Mouse (Mus musculus) liver, embryonic 15.5 days (tissue): ENCODE measurements around the gene Ddb2. TPM values are rescaled to one million over a fixed set of nuclear protein-coding genes. Genes with fewer than 3 reads are reported as not detected.
"Not testable (repeated sequence)": the region's sequence is repeated elsewhere in the genome, so short reads cannot be mapped to it uniquely, and the experiment has no call there.

Experiments
- ATAC-seq: fragments of 200-750 bp; cut with Nextera tagmentation; 2 replicates; pipeline ENCODE4 v1.8.0; 2017; ENCODE audit warnings: moderate number of reproducible peaks, mild to moderate bottlenecking, moderate library complexity; ENCODE audit not compliant: insufficient read depth
- H3K27ac ChIP-seq: fragments of 300-500 bp; sonication (generic); replicated peaks from 2 replicates; pipeline ENCODE4 v1.5.1; 2015; ENCODE audit warnings: mild to moderate bottlenecking, inconsistent platforms
- H3K27me3 ChIP-seq: fragments of 300-500 bp; sonication (generic); 2 replicates; pipeline ENCODE4 v1.6.1; 2015; ENCODE audit warnings: mild to moderate bottlenecking, inconsistent platforms
- H3K36me3 ChIP-seq: fragments of 300-500 bp; sonication (generic); replicated peaks from 2 replicates; pipeline ENCODE4 v1.6.1; 2015; ENCODE audit warnings: moderate library complexity, mild to moderate bottlenecking, inconsistent platforms
- H3K4me1 ChIP-seq: fragments of 300-500 bp; sonication (generic); replicated peaks from 2 replicates; pipeline ENCODE4 v1.6.1; 2015; ENCODE audit warnings: inconsistent platforms
- H3K4me2 ChIP-seq: fragments of 300-500 bp; sonication (generic); 2 replicates; pipeline ENCODE4 v1.6.1; 2015; ENCODE audit warnings: moderate library complexity, mild to moderate bottlenecking, inconsistent platforms
- H3K4me3 ChIP-seq: fragments of 300-500 bp; sonication (generic); replicated peaks from 2 replicates; pipeline ENCODE4 v1.5.1; 2015; ENCODE audit warnings: mild to moderate bottlenecking, inconsistent platforms
- H3K9ac ChIP-seq: fragments of 300-500 bp; sonication (generic); 2 replicates; pipeline ENCODE4 v1.6.1; 2015; ENCODE audit warnings: moderate library complexity, mild to moderate bottlenecking, inconsistent platforms
- H3K9me3 ChIP-seq: fragments of 300-500 bp; sonication (generic); replicated peaks from 2 replicates; pipeline ENCODE4 v1.6.1; 2016; ENCODE audit warnings: inconsistent platforms
- WGBS: fragments of 180-500 bp; shearing (Covaris S2); methylation state at CpG from one replicate; pipeline ENCODE4 v1.1.7; 2015; ENCODE audit warnings: mixed read lengths; ENCODE audit not compliant: insufficient replicate concordance; 5-methylcytosine and 5-hydroxymethylcytosine counted together
- polyA plus RNA-seq: library from polyadenylated mRNA; unstranded; fragments of >200 nt; fragmentation: Nextera tagmentation; extraction: Ambion mirVana; gene quantifications from 2 replicates; pipeline ENCODE4 v1.2.1, GENCODE M21; 2015

Ddb2 gene
- polyA plus RNA-seq, 1 experiment from 2014 or later, result 6.1 TPM

DNA sequence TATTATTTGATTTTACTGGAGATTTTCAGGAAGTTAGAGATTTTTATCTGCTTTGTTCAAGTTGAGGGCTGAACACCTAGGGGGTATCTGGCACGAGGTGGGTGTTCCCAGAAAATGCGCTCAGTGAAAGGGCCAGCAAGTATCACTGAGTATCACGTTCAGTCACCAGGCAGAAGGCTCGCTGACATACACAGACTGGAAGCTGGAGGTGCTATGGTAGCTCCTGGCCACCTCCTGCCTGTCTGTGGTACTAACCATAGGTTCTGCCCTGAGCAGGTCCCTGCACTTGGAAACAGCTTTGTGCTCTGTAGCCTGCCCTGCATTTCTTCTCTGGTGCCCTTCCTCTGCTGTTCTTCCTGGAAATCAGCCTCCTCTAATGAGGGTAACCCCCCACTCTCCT lies 15.7 kb upstream of the Ddb2 start:
- WGBS, result 46% methylated on average over 4 of the region's 4 CpGs
- no peak for ATAC-seq

DNA sequence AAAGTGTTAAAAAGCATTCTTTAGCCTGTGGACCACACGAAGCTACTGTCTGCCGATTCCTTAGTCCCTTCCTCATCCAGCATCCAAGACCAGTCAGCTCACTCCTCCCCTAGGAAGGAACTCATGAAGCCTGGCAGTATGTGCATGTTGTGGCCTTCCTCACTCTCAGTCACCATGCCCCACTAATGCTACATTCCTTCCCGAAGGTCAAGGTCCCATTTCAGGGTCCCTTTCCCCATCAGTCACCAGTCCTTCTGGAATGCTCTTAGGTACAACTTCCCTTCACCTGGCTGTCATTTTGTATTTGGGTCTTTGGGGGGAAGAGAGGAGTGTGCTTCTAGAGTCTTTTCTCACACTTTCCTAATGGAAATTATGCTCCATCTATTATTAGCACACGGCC lies 15.2 kb upstream of the Ddb2 start:
- 62% methylated on average over 4 of the region's 4 CpGs for WGBS
- no peak overlapping the region for H3K4me3 ChIP-seq
- H3K27me3 ChIP-seq, result peaks cover 62% of the 10 kb centered on the region
- ATAC-seq, result no peak
- no peak overlapping the region for H3K27ac ChIP-seq
- H3K36me3 ChIP-seq, result no peaks in the 10 kb centered on the region
- H3K4me2 ChIP-seq, result no peak overlapping the region
- no peak overlapping the region for H3K9ac ChIP-seq
- H3K9me3 ChIP-seq, result no peaks in the 10 kb centered on the region
- H3K4me1 ChIP-seq, result peaks cover 17% of the 10 kb centered on the region

More for the DNA sequence above, 15.7 kb upstream of the Ddb2 start:
- Histone ChIP-seq H3K9ac (no peak overlapping the region), H3K9me3 (no peaks in the 10 kb centered on the region), H3K27ac (no peak overlapping the region), H3K27me3 (peaks cover 68% of the 10 kb centered on the region), H3K4me3 (no peak overlapping the region), H3K4me1 (peaks cover 19% of the 10 kb centered on the region), H3K36me3 (no peaks in the 10 kb centered on the region), H3K4me2 (no peak overlapping the region)

DNA sequence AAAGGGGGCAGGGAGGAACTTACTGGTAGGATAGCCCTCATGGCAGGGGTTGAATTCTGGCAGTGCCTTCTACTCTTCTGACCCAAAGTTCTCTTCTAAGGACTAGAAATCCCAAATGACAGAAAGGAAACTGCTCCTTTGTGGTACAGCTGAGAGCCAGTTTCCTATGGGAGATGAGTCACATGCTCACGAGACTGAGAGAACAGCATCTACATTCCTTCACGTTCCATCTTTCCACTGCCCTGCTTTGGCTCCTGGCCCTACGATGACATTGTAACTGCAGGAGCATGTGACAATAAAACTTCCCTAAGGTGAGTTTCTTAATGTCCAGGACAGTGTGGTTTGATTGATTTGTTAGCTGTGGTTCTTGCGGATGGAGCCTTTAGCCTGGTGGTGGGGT lies 11.6 kb upstream of the Ddb2 start:
- H3K9me3 ChIP-seq, result no peaks in the 10 kb centered on the region
- H3K4me1 ChIP-seq, result peaks cover 24% of the 10 kb centered on the region
- H3K36me3 ChIP-seq, result no peaks in the 10 kb centered on the region
- H3K27ac ChIP-seq, result no peak overlapping the region
- no peak overlapping the region for H3K9ac ChIP-seq
- peaks cover 26% of the 10 kb centered on the region for H3K27me3 ChIP-seq
- no peak for ATAC-seq
- H3K4me3 ChIP-seq, result no peak overlapping the region
- 77% methylated on average over 4 of the region's 4 CpGs for WGBS
- no peak overlapping the region for H3K4me2 ChIP-seq

GRCm38 (mm10) chr2:91244557-91245228 lies 7.9 kb upstream of the Ddb2 start:
- Histone ChIP-seq H3K27me3 (no peaks in the 10 kb centered on the region), H3K9ac (no peak overlapping the region), H3K4me1 (peaks cover 38% of the 10 kb centered on the region), H3K27ac (peak overlapping the region; percentile 52; the same call in 1 of the 2 replicates), H3K4me2 (no peak overlapping the region), H3K9me3 (no peaks in the 10 kb centered on the region), H3K4me3 (no peak overlapping the region), H3K36me3 (no peaks in the 10 kb centered on the region)
- WGBS, result 28% methylated on average over 5 of the region's 5 CpGs
- ATAC-seq, result peak; percentile 85

GRCm38 (mm10) chr2:91243416-91243815 lies 6.6 kb upstream of the Ddb2 start:
- no peak overlapping the region for H3K4me2 ChIP-seq
- H3K36me3 ChIP-seq, result no peaks in the 10 kb centered on the region
- ATAC-seq, result no peak
- H3K9ac ChIP-seq, result no peak overlapping the region
- H3K4me3 ChIP-seq, result no peak overlapping the region
- no peaks in the 10 kb centered on the region for H3K9me3 ChIP-seq
- peaks cover 38% of the 10 kb centered on the region for H3K4me1 ChIP-seq
- H3K27me3 ChIP-seq, result no peaks in the 10 kb centered on the region
- WGBS, result 74% methylated on average over 3 of the region's 3 CpGs
- no peak overlapping the region for H3K27ac ChIP-seq

DNA sequence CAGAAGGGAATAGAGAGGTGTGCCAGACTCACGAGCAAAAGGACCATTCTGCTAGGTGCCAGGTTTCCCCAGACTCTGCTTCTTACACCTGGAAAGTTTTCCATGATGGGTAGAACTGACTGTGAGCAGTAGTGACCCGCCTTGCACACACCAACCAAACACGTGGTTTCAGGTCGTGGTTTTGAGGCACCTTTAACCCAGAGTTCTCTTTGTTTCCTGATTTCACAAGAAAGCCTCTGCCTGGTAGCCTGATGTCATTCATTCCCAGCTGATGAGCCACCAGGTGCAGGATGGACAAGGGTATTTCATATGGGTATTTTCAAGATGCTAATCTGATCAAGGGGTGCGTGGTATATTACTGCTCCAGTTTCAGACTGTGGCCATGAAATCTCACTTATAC lies 5.8 kb upstream of the Ddb2 start:
- H3K4me1 ChIP-seq, result peaks cover 43% of the 10 kb centered on the region
- no peaks in the 10 kb centered on the region for H3K36me3 ChIP-seq
- H3K9me3 ChIP-seq, result no peaks in the 10 kb centered on the region
- WGBS, result 28% methylated on average over 5 of the region's 5 CpGs
- no peak overlapping the region for H3K4me3 ChIP-seq
- no peaks in the 10 kb centered on the region for H3K27me3 ChIP-seq
- H3K27ac ChIP-seq, result peak overlapping the region; percentile 30; the same call in 1 of the 2 replicates
- H3K4me2 ChIP-seq, result no peak overlapping the region
- ATAC-seq, result peak; percentile 37; the same call in 1 of the 2 replicates
- no peak overlapping the region for H3K9ac ChIP-seq

GRCm38 (mm10) chr2:91237511-91238080 lies 814 bp upstream of the Ddb2 start:
- not testable (repeated sequence) for H3K27me3 ChIP-seq, H3K9me3 ChIP-seq, H3K36me3 ChIP-seq
- Histone ChIP-seq H3K4me2 (peak overlapping the region; percentile 97), H3K4me3 (peak overlapping the region; percentile 70), H3K27ac (peak overlapping the region; percentile 96), H3K9ac (peak overlapping the region; percentile 72; the same call in 1 of the 2 replicates), H3K4me1 (peaks cover 31% of the 10 kb centered on the region)
- ATAC-seq, result peak; percentile 27
- 16% methylated on average over 4 of the region's 4 CpGs for WGBS

DNA sequence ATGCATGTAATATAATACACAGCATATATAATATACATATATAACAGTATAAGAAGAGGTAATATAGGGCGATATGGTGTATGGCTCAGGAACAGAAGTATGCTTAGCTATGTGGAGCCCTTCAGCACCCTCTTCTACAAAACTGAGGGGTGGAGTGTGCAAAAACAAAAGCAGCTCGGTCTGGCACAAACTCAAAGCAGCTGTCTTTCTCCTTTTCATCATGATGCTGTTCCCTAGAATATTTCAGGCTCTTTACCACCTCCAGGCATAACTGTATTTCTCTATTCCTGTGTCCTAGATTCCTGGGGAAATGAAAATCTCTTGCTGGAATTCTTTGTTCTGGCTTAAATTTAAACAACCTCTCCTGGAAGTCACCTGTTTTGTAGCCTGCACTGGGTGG lies 7.0 kb downstream of the Ddb2 start:
- Histone ChIP-seq H3K4me2 (no peak overlapping the region), H3K27me3 (no peaks in the 10 kb centered on the region), H3K9ac (no peak overlapping the region), H3K4me1 (no peaks in the 10 kb centered on the region), H3K36me3 (no peaks in the 10 kb centered on the region), H3K27ac (no peak overlapping the region), H3K4me3 (no peak overlapping the region), H3K9me3 (no peaks in the 10 kb centered on the region)
- 67% methylated on average over 2 of the region's 2 CpGs for WGBS
- ATAC-seq, result no peak

DNA sequence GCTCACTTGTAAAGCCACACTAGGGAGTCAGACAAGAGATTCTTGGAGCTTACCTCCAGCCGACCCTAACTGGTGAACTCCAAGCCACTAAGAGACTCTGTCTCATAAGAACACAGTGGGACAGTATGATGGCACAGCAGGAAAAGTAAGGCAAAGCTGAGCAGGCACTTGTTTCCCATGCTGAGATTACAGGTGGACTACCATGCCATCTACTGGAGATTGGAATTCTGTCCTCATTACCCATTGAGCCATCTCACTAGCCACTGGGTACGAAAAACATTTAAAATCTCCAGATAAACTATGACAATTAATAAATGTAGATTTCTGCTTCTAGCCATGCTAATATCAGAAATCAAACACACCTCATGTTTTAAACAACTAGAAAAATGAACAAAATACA lies 13.2 kb downstream of the Ddb2 start:
- WGBS, result 66% methylated on average over 2 of the region's 2 CpGs
- H3K27me3 ChIP-seq, result no peaks in the 10 kb centered on the region
- H3K36me3 ChIP-seq, result no peaks in the 10 kb centered on the region
- ATAC-seq, result no peak
- no peaks in the 10 kb centered on the region for H3K4me1 ChIP-seq
- no peak overlapping the region for H3K9ac ChIP-seq
- H3K4me2 ChIP-seq, result no peak overlapping the region
- H3K9me3 ChIP-seq, result no peaks in the 10 kb centered on the region
- no peak overlapping the region for H3K4me3 ChIP-seq
- H3K27ac ChIP-seq, result no peak overlapping the region

DNA sequence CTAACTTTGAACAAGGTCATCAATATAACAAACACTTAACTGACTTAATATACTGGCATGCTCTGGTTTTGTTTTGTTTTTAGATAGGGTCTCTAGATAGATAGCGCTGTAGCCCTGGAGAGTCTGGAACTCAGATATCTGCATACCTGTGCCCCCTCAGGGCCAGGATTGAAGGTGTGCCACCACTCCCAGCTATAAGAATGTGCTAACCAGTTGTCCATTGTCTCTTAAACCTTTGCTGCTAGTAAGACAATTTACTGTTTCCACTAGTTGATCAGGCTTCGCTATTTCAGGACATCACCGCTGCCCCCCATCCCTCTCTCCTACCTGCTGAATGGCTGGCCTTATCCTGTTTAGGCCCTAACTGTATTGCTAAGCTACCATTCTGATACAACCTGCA lies 16.3 kb downstream of the Ddb2 start:
- WGBS, result 96% methylated on average over 3 of the region's 3 CpGs
- H3K27ac ChIP-seq, result no peak overlapping the region
- no peak overlapping the region for H3K4me2 ChIP-seq
- H3K4me3 ChIP-seq, result no peak overlapping the region
- 0 out of 2 replicates have a peak, but pooled peaks cover 2% of the 10 kb centered on the region for H3K4me1 ChIP-seq
- ATAC-seq, result no peak
- no peaks in the 10 kb centered on the region for H3K9me3 ChIP-seq
- H3K27me3 ChIP-seq, result no peaks in the 10 kb centered on the region
- no peaks in the 10 kb centered on the region; the same call in 1 of the 2 replicates for H3K36me3 ChIP-seq
- no peak overlapping the region for H3K9ac ChIP-seq

GRCm38 (mm10) chr2:91217032-91217431 lies 19.8 kb downstream of the Ddb2 start:
- no peak overlapping the region for H3K27ac ChIP-seq

More at GRCm38 (mm10) chr2:91217032-91217431, 19.8 kb downstream of the Ddb2 start:
- Histone ChIP-seq H3K9me3 (no peaks in the 10 kb centered on the region), H3K4me3 (no peak overlapping the region), H3K36me3 (peaks cover 19% of the 10 kb centered on the region), H3K27me3 (no peaks in the 10 kb centered on the region), H3K4me1 (0 out of 2 replicates have a peak, but pooled peaks cover 2% of the 10 kb centered on the region), H3K4me2 (no peak overlapping the region), H3K9ac (no peak overlapping the region)
- WGBS, result 56% methylated on average over 4 of the region's 4 CpGs
- ATAC-seq, result no peak
